Mouse (Mus musculus): ENCODE measurements around the gene Gxylt1.
"Not testable (repeated sequence)": the region's sequence is repeated elsewhere in the genome, so short reads cannot be mapped to it uniquely, and the experiment has no call there.

The Gxylt1 gene

DNA sequence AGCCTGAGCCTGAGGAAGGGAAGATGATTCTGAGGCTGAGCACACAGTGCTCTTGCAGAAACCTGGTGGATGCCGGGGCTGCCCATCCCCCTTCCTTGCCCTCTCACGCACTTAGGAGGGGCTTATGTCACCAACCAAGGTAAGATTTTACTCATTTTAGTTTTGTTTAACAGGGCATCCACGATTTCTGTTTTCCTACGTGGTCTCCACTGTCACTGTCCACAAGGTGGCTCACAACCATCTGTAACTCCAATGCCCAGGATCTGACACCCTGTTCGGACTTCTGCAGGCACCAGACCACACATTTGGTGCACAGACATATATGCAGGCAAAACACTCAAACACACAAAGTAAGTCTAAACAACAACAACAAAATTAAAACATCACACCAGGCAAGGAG, 12.2 kb downstream of the Gxylt1 start:
- DNase-seq (ENCODE audit: low read depth): no peak

DNA sequence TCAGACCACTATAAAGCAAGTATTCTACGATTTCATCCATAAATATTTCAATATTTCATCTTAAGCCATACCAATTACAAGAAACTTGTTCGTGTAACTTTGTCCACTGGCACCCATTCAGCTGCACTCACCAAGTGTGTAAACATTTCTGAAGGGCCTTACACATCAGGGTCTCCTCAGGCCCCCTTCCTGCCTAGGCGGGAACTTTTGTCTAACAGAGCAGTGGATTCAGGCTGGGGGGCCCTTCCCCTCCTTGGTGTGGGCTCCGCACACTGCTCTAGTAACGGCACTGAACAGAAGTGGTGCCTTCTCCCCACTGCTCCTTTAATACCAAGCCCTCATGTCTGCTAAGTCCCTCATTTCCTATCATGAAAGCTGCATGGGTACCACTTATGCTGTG, 12.7 kb downstream of the Gxylt1 start:
- DNase-seq (ENCODE audit: low read depth): no peak

DNA sequence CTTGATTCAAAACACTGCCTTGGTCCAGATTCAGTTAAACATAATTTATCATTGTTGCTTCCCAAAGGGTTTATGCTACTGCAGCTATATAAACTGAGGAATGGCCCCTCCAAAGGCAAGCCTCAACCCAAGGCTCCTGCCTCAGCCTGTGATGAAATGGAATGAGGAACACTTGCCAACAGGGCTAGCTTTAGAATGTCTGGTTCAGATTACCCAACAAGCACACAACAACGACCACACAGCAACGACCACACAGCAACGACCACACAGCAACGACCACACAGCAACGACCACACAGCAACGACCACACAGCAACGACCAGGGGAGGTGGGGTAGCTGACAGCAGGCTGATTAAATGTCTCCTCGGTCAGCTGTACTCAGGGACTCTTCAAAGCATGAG, 15.0 kb downstream of the Gxylt1 start:
- DNase-seq (ENCODE audit: low read depth): no peak

DNA sequence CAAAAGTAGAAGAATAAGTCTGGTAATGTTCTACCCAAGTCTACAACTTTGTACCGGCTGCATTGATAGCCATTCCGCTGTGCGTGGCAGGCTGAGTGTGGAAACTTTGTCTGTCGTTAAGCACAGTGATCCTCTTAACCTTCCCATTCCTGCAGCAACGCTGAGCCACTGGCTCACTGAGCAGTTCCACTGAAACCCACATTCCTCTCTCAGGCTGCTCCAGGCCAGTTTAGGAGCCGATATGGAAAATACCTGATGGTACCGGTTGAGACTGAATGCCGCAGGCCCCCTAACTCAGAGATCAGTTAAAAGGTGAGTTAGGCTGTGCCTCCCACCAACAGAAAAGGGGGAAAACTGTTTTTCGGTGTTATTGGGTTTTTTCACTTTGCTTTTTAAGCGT, 19.7 kb downstream of the Gxylt1 start:
- DNase-seq (ENCODE audit: low read depth): no peak

DNA sequence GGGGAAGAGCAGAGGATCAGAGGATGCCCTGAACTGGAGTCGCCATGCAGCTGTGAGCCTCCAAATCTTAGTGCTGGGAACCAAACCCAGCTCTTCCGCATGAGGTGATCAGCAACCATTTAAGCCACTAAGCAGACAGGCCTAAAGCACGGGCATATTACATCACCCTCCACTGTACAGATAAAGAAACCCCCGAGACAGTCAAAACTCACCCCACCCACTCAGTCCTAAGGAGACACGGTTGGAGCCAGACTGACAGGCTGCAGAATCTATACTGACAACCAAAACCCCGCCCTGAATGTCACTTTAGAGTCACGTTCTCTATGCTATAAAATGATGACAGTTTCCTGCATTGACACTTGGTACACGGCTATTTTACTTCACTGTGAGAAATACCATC, 21.8 kb downstream of the Gxylt1 start:
- no peak for DNase-seq (ENCODE audit: low read depth)

DNA sequence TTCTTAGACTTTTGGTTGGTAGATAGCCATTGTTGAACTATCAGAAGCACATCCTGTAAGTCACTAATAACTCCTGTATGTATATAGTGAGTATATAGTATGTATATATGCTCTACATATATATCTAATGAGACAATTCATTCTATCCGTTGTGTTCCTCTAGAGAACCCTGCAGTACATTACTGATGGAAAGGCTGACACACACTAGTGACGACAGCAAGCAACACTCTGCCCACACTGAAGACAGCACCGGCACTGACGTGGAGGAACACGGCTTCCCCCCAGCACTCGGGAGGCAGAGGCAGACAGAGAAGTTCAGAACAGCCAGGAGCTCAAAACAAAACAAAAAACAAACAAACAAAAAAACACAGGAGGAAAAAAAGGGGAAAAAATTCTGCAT, 22.6 kb downstream of the Gxylt1 start:
- DNase-seq (ENCODE audit: low read depth): no peak

DNA sequence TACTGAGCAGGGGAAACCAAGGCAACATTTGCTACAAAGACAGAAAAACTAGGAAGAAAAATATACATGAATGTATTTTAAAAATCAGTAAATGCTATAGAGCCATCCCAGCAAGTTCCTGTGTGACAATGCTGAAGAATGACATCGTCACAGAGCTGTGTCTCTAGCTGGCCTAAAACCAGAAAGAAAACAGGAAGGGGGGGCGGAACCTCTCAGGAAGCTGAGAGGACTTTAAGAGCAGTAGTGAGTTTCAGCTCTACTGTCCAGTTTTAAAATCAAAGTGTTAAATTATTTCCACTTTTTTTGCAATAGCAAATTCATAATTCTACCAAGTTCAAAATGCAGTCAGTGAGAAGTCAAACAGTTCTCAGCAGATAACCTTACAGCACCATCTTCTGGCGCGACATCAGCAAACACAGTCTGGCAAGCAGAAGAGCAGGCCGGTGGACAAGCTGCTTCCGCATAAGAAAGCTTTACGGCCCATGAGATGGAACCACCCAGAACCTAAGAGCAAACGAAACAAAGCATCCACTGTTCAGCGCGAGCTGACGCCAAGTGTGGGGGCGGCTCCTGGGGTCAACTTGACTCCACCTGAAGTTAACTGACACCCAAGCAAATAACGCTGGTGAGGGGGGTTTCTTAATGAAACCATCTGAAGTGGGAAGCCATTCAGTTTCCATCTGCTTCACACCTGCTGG, 23.3 kb downstream of the Gxylt1 start:
- DNase-seq (ENCODE audit: low read depth): no peak

DNA sequence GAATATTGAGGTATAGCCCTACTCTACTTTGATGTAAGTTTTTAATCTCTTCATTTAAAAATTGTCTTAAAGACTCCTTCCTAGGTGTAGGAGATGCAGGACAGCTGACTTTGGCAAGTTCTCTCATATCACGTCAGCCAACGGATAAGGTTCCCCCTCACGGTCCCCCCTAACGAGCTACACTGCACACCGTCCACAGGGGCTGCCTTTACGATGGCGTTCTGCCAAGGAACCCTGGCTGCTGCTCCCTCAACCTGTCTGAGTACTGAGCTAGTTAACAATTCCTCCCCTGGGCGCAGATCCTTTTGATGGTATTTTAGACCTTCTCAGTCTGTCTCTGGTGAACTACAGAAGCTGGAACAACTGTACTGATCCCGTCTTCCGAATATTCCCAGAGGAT, 31.8 kb downstream of the Gxylt1 start:
- no peak for DNase-seq (ENCODE audit: low read depth)

DNA sequence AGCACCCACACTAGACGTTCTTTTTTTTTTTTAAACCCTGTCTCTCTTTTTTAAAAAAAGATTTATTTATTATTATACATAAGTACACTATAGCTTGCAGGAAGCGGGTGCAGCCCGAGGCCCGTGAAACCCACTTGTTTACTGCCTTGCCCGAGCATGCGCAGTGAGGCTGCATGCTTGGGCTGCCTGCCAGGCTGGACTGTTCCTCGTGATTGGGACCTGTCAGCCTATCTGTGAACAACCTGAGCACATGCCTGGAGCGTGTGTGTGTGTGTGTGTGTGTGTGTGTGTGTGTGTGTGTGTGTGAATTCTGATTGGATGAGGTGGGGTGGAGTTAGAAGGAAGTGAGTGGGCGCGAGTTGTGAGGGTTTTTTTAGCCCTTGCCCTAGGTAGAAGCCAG, 38.5 kb downstream of the Gxylt1 start:
- not testable (repeated sequence) for DNase-seq (ENCODE audit: low read depth)

DNA sequence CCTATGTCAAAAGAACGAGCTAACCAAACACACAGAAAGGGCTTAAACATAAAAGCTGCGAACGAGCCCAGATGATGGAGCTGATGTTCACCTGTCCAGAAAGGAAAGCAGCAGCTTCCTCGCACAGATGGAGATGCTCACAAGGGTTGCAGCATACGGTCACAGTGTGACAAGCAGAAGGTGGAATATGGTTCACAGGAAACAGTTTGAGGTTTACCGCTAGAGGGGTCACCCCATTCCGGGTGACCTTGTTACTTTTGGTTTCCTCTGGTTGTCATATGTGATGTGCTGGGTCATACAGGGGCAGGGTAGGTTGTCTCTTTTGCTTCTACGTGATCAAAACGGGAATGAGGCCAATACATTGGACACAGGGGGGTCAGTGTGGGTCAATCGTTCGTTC, 46.0 kb downstream of the Gxylt1 start:
- DNase-seq (ENCODE audit: low read depth): no peak

DNA sequence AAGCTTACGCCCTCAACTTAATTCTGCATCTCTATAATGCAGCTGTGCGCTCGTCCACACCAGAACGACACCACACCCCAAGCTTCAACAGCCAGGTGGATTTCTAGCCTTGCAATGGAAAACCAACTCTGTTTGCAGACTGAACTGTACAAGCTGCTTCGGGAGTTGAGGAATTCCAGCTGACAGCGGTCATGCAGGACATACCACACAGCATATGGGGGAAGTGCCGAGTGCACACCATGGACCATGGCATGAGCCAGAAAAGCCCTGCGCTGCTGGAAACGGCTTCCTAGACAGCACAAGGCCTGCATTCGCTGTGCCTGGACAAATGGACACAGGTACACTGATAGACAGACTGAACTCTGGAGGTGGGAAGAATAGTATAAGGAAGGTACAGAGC, 46.6 kb downstream of the Gxylt1 start:
- DNase-seq (ENCODE audit: low read depth): no peak

DNA sequence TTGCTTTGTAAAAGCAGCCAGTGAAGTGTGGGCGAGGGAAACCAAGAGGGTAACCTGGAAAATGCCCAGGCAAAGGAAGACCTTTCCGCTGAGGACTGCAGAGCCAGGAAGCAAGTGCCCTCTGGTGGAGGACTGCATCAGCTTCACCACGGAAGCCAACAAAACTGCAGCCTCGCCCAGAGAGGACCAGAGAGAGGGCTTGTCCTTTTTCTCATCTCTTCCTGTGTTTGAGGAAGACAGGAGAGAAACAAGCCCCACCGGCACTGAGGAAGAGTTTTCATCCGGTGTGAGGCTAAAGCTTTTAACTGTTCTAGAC, 47.3 kb downstream of the Gxylt1 start:
- DNase-seq (ENCODE audit: low read depth): no peak

DNA sequence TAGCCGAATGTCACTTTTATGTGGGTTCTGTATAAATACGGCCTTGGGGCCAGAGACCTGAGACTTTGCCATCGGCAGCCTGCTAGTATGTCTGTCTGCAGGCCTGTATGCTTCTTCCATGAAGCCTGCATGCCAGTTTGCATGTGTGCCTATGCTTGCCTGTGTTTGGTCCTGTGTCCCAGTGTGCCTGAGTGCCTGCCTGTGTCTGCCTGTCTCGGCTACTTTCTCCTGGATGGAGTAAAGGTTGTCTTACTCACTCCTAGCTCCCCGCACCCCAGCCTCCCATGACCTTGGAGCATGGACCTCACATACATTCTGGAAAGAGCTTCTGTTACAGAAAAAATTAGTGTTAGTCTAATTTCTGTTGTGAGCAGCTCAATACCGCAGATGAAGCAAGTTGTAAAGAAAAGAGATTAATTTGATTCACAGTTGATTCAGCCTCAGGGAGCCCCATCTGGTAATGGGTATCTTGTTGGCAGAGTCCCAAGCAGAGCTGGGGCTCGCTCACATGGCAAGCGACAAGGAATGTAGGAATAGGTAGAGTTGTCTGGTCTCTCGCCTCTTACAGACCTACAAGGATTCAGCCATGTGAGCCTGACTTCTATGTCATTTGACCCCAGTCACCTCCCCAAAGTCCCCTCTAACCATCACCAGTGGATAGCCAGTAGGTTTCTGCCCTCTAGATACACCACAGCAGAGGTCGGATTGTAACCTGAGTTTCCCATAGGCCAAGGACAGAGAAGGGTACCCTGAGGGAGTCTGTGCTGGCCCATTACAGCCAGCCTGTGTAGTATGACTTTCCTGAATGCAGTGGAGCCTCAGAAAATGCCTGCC, 47.8 kb downstream of the Gxylt1 start:
- DNase-seq (ENCODE audit: low read depth): no peak

DNA sequence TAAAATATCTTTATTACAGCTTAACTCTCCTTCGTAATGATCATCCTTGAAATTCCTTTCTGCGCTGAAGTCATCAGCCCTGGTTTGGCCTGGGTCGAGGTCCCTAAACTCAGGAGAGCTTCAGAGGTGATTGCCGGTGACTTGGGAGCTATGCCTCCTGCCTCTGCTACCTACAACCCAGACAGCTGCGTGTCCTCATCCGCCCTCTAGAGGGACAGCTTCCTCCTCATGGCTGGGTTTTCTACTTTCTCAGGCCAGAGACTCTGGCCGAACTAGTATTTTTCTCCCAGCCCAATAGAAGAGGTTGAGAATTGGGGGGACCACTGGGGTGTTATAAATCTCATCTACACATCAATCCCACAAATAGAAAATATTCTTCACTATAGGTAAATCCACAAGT, 52.5 kb downstream of the Gxylt1 start:
- DNase-seq (ENCODE audit: low read depth): no peak

DNA sequence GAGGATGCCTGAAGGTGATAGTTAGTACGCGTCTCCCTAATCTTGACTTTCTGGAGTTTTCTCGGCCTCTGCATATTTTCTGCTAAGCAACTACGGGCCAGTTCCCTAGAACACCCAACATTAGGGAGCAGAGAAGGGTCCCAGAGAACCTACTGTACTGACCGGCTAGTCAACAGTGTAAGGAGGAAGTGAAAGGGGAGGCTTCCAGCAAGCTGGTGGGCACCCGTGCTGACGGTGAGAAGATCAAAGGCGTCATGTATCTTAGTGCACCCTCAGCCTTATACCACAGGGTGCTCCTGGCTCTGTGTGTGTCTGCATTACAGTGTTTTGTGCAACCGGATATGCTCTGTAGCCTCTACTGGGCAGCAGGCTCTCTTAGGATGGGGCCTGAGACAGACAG, 62.4 kb downstream of the Gxylt1 start:
- DNase-seq (ENCODE audit: low read depth): no peak

DNA sequence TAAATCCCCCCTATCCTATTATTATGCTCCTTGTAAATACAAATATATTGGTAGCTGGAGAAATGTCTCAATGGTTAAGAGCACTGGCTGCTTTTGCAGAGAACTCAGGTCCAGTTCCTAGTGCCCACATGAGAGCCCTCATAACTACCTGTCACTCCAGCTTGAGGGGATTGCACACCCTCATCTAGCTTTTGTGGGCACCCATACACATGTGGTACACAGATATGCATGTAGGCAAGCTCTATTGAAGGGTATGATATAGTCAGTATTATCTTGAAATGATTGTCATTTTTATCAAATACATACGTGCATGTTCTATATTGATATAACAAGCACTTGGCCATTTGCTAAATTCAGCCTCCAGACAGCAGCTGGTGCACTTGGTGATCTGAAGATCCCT, 70.1 kb downstream of the Gxylt1 start:
- no peak for DNase-seq (ENCODE audit: low read depth)

DNA sequence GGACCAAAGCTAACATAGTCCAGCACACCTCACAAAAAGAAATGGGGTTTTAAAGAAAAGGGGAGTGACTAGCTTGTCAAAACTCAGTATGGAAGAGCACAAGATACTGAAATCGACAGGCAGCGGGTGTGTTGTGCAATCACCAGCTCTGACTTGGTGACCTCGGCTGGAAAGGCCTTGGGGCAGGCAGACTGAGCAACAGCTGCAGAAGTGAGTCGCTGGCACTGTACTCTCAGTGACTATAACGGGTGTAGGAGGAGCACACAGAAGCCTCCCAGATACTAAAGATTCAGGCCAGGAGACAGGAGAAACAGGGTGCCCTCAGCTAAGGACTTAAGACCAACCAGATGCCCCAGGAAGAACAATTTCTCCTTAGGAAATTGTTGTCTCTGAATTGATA, 73.0 kb downstream of the Gxylt1 start:
- no peak for DNase-seq (ENCODE audit: low read depth)

DNA sequence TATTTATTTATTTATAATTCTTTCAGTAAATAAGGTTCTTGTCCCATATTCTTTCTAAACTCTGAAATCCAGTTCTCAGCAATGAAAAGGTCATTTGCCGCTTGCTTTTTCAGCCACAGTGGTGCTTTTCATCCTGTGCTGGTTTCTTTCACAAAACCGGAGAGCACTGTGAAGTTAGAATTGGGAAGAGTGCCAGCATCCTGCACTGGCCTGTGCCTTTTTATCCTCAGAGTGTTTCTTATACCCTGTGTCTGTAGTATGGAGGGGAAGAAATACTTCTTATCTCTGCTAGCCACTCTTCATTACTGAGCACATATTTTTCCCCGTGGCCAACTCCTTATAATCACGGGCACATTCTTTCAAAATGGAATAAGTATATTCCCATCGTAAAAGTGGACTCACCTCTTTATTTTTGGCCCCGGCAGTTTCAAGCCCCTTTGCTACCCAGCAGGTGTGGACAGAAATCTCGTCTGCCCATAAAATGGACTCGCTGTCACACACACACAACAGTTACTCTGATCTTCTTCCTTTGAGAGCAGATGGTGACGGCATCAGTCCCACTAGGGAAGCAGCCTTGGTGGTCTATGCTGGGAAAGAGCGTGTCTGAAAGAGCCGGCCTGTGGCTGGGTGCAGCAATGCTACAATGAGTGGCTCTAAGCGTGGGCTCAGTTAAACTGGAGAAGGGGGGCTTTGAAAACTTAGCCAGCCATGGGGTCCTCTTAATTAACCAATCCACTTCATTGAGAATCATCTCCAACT, 83.4 kb downstream of the Gxylt1 start:
- no peak for DNase-seq (ENCODE audit: low read depth)
